Mouse (Mus musculus) spleen, adult 2 months (tissue): ENCODE data around the gene Arhgef9.

ENCODE experiments used
- CTCF ChIP-seq: fragments of 200-500 bp; IDR thresholded peaks from 2 replicates; pipeline ENCODE4 v1.5.1; 2011; ENCODE audit warnings: mild to moderate bottlenecking, inconsistent platforms; ENCODE audit not compliant: insufficient read depth, insufficient read length, insufficient replicate concordance; ENCODE audit errors: extremely low read depth
- POLR2A ChIP-seq: fragments of 200-500 bp; IDR thresholded peaks from 2 replicates; pipeline ENCODE4 v1.6.1; 2011; ENCODE audit warnings: low read depth, low read length, inconsistent platforms

DNA sequence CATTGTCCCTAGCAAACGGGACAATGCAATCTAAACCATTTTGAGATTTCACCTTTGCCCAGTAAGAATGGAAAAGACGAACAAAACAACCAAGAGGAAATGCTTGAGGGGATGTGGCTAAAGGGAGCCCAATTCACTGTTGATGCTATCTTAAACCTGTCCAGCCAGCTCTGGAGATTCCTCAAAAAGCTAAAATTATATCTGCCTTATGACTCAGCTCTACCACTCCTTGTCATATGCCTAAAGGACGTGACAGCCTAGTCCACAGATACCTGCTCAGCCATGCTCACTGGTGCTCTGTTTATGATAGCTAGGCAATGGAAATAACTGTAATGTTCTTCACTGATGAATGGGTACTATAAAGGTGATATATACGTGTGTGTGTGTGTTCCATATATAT, 109.0 kb downstream of the Arhgef9 start:
- TF ChIP-seq CTCF (no peak), POLR2A (no peak)
